Mouse (Mus musculus) frontal cortex, postnatal 25 days (tissue): Measurements from ENCODE around the gene Foxj3.
A peak's percentile ranks its signal among the peaks of the same experiment; 100 is the strongest.
"Not testable (repeated sequence)": the region's sequence is repeated elsewhere in the genome, so short reads cannot be mapped to it uniquely, and the experiment has no call there.

Source experiments
- DNase-seq, 2 experiments: peaks; one replicate each; pipeline ENCODE4 v3.0.0; 2022; ENCODE audit warnings: low spot score in 2 of 2

Foxj3 gene

GRCm38 (mm10) chr4:119572682-119573081 is 35.9 kb downstream of the Foxj3 start:
- DNase-seq: no peak

GRCm38 (mm10) chr4:119574504-119574903 is 37.7 kb downstream of the Foxj3 start:
- no peak for DNase-seq

- DNase-seq: no peak
Observed at GRCm38 (mm10) chr4:119575459-119575858, 38.7 kb downstream of the Foxj3 start.

- DNase-seq: no peak
Observed at GRCm38 (mm10) chr4:119588037-119588436, 51.2 kb downstream of the Foxj3 start.

- DNase-seq: no peak
Observed at GRCm38 (mm10) chr4:119589423-119589822, 52.6 kb downstream of the Foxj3 start.

- no peak for DNase-seq
Observed at GRCm38 (mm10) chr4:119590027-119590426, 53.2 kb downstream of the Foxj3 start.

- DNase-seq: no peak
Observed at GRCm38 (mm10) chr4:119592479-119592878, 55.7 kb downstream of the Foxj3 start.

GRCm38 (mm10) chr4:119594331-119594730 is 57.5 kb downstream of the Foxj3 start:
- no peak for DNase-seq

- DNase-seq: no peak
Observed at GRCm38 (mm10) chr4:119599605-119600004, 62.8 kb downstream of the Foxj3 start.

- no peak for DNase-seq
Observed at GRCm38 (mm10) chr4:119609488-119609887, 72.7 kb downstream of the Foxj3 start.

- DNase-seq: no peak
Observed at GRCm38 (mm10) chr4:119614078-119614477, 77.3 kb downstream of the Foxj3 start.

- DNase-seq: no peak
Observed at GRCm38 (mm10) chr4:119614724-119615123, 77.9 kb downstream of the Foxj3 start.

- no peak for DNase-seq
Observed at GRCm38 (mm10) chr4:119626081-119626645, 89.4 kb downstream of the Foxj3 start.

- DNase-seq: no peak
Observed at GRCm38 (mm10) chr4:119626876-119627275, 90.1 kb downstream of the Foxj3 start.

- DNase-seq: no peak
Observed at GRCm38 (mm10) chr4:119627317-119627716, 90.5 kb downstream of the Foxj3 start.

GRCm38 (mm10) chr4:119628363-119628762 is 91.6 kb downstream of the Foxj3 start:
- DNase-seq: not testable (repeated sequence)

- DNase-seq: no peak
Observed at GRCm38 (mm10) chr4:119631115-119631919, 94.5 kb downstream of the Foxj3 start.

GRCm38 (mm10) chr4:119632721-119633120 is 95.9 kb downstream of the Foxj3 start:
- no peak for DNase-seq

GRCm38 (mm10) chr4:119633342-119633741 is 96.5 kb downstream of the Foxj3 start:
- DNase-seq: no peak

- no peak for DNase-seq
Observed at GRCm38 (mm10) chr4:119633948-119634347, 97.1 kb downstream of the Foxj3 start.

GRCm38 (mm10) chr4:119634908-119635660 is 98.3 kb downstream of the Foxj3 start:
- peak in 1 of 2 experiments; percentile 3 for DNase-seq

- no peak for DNase-seq
Observed at GRCm38 (mm10) chr4:119635686-119636085, 98.9 kb downstream of the Foxj3 start.

GRCm38 (mm10) chr4:119636731-119637130 is 99.9 kb downstream of the Foxj3 start:
- no peak for DNase-seq
